Mouse (Mus musculus): ENCODE measurements at regions not wholly inside any gene's neighbourhood (a gene's known extent, or its start where the extent isn't known, plus 50 kb on each side); places are given as distances from the start of the nearest gene placed in this dataset.

DNA sequence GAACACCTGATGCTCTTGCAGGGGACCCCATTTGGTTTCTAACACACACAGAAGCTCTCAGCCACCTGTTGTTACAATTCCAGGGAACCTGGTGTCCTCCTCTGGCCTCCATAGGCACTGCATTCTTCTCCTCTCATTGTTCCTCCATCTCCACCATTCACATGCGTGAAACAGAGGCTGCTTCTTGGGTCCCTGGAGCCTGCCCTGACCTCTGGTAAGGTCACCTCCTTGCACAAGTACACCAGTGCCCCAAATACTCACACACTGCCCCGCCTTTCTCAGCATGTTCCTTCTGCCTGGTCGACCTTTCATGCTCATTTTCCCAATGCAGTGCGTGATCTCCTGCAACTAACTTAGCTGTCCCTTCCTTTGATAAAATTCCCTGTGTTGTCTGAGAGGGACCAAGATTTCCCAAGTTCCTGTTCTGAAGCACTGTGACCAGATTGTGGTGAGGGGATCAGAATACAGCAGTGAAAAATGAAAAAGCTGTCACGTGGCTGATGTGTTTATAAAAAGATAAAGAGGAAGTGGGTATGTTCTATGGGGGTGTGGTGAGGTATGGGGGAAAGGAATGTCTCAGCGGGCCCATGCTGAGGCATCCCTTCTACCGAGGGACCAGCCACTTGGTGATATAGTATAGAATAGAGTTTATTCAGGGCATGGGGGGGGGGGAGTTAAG, 61.0 kb upstream of the Kl start:
- TF ChIP-seq CTCF (conservative IDR thresholded peaks at IDR 0.05; ENCODE audit: insufficient read depth, insufficient read length, low read depth, low read length) (no peak), POLR2A (IDR thresholded peaks at IDR 0.05; ENCODE audit: low read depth, low read length) (no peak)

All from kidney, adult 2 months (tissue).